Mouse (Mus musculus): ENCODE data around the gene Cux2.

The Cux2 gene

GRCm38 (mm10) chr5:121919216-121919615 lies 130.7 kb downstream of the Cux2 start:
- DNase-seq (ENCODE audit: low spot score): no peak

DNA sequence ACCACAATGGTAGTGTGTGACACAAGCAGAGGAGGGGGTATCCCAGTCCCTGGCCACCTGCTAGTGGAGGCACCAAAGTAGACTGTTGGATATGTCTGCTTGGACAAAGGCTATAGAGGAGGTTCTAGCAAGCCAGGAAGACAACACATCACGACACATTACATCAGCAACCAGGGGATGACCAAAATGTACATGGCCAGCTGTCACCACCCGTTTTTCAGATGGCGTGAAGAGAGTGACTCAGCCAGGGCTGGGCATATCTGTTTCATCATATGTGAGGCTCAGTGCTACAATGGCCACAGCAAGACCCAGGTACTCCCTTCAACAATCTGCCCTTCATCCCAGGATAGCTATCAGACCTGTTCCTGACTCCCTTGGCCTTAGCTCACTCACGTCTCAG lies 133.1 kb downstream of the Cux2 start:
- DNase-seq (ENCODE audit: low spot score): no peak

- no peak for DNase-seq (ENCODE audit: low spot score)
Observed at GRCm38 (mm10) chr5:121913999-121914398, 135.9 kb downstream of the Cux2 start.

DNA sequence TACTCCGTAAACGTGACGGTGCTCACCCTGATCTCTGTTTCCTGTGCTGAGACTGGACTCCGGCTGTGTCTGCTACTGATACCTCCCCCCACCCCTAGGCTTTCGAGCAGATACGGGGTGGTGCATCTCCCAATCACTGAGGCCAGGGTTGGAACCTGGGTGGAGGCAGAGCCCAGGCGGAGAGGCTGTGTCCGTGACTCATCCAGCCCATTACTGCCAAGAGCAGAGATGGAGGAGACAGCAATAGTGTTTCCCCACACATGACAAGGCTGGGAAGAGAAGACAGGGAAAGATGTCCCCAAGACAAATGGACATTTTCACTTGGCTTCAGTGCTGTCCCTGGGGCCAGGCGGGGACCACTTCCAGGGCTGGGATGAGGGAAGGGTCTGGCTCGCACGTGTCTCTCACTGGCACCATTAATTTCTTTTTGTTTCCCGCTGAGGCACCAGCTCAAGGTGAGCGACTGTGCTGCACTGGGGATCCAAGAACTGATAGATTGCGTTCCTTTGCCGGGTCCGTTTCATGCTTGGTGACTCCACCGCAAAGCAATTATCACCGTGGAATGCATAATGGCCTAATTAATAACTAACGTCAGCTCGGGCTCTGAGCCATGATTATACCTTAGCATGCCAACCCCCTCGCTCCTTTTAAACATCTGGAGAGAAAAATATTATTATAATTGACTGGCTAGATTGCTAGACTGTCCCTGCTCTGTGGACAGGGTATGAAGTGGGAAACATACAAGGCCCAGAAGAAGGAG lies 140.5 kb downstream of the Cux2 start:
- DNase-seq (ENCODE audit: low spot score): no peak

DNA sequence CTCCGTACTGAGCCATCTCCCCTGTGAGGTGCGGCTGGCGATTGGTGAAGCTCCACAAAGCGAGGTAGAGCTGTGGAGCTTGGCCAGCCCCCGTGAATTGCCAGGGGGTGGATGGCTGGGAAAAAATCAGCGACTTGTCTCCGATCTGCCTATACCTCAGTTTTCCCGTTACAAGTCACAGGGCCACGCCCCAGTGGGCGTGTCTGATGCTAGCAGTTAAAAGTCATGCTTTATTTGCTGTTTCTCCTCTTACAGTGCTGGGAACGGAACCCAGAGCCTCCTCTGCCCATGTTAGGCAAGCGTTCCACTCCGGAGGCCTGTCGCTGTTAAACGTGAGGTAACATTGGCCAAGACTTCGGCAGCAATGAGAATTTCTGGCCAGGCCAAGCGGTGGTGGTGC lies 144.2 kb downstream of the Cux2 start:
- no peak for DNase-seq (ENCODE audit: low spot score)

- no peak for DNase-seq (ENCODE audit: low spot score)
Observed at GRCm38 (mm10) chr5:121904799-121905198, 145.1 kb downstream of the Cux2 start.

DNA sequence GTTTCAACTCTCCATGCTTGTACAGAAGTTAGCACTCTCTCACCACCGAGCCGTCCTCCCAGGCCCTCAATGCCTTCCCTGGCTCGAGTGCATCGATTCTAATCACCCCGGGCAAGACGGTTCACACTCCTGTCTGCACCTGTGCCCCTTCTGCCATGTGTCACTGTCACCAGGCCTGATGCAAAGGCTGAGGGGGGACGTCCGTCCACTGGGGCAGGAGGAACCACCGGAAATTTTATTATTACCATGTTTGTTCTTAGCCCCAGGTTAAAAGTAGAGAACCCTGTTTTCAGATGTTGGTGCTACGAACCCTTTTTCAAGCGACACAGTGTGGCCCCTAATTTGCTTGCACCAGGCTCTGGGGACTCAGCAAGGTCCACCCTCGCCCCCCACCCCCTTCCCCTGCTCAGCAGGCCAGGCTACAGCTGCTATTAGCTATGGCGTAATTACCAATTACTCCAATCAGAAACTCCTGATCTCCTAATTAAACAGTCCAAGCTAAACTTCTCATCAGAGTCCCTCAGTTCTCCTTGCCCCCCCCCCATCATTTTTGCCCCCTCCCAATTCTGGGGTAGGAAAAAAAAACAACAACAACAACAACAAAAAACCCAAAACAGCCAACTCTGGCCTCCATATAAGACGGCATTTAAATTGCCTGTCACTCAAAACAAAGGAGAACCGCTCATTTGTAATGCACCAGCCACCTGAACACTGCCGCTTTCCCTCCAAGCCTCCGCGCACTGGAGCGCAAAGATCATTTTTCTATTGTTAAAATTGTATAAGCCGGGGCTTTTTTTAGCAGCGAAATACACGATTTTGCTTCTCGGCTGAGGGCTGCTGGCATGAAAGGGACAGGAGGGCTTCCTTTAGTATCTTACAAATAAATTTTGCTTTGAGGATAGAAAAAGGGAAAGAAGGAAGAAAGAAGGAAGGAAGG lies 146.8 kb downstream of the Cux2 start:
- DNase-seq (ENCODE audit: low spot score): no peak

DNA sequence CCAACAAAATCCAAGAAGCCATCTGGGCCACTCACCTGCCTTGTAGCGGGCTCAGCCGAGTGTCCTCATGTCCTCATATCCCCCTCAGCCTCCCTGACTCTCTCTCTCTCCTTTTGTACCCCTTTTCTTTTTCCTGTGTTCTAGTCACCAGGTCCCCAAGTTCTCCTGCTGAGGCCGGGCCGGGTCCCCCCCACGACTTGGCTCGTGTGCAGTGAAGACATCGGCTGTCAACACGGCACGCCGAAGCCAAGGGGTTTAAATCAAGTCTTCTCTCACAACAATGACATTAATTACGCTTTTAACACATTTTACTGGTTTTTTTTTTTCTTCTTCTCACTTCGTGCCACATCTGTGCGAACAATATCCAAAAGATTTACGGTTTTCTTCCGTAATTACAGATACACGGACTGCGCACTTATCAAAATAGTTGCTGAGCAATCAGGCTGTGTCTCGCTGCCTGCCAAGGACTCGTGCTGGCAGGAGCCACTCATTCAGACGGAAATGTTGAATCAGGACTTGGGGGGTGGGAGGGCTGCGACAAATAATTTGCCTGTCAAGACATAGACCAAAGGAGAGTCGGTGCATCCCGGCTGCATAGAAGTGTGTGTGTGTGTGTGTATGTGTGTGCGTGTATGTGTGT lies 154.7 kb downstream of the Cux2 start:
- no peak for DNase-seq (ENCODE audit: low spot score)

GRCm38 (mm10) chr5:121894647-121895046 lies 155.3 kb downstream of the Cux2 start:
- no peak for DNase-seq (ENCODE audit: low spot score)

- peak; percentile 27 for DNase-seq (ENCODE audit: low spot score)
Observed at GRCm38 (mm10) chr5:121893581-121893980, 156.3 kb downstream of the Cux2 start.

GRCm38 (mm10) chr5:121892281-121892680 lies 157.6 kb downstream of the Cux2 start:
- peak; percentile 79 for DNase-seq (ENCODE audit: low spot score)

DNA sequence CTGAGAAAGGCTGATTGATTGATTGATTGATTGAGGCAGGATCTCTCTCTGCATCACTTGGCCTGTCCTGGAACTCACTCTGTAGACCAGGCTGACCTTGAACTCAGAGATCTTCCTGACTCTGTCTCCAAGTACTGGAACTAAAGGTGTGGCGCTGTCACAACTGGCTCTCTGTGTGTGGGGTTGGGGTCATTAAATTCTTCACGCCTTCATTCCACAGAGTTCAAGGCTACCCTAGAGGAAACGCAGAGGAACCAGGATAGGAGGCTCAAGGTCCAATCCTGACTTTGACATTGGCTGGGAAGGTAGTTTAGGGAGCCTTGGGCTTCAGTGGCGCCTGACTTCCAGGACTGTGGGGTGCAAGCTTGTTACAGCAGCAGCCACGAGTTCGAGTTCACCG lies 159.0 kb downstream of the Cux2 start:
- DNase-seq (ENCODE audit: low spot score): no peak

GRCm38 (mm10) chr5:121889819-121890362 lies 160.0 kb downstream of the Cux2 start:
- no peak for DNase-seq (ENCODE audit: low spot score)

DNA sequence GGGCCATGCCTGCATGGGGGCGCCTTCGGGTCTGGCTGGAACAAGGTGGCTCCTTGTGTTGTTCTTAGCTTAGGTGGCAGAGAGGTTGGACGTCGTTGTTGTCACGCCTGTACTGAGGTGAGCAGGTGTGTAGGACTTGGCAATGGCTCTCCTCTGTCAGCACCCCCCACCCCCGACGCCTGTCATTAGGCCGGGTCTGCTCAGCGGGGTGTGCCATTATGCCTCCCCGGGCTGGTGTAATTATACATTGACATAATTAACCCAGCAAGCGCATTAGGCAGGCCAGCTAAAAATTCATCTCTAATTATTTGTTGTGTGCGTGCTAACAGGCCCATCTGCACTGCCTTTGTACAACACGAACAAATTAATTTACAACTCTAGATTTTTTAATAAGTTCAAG lies 160.5 kb downstream of the Cux2 start:
- no peak for DNase-seq (ENCODE audit: low spot score)

GRCm38 (mm10) chr5:121883356-121883755 lies 166.5 kb downstream of the Cux2 start:
- DNase-seq (ENCODE audit: low spot score): no peak

GRCm38 (mm10) chr5:121879211-121879610 lies 170.7 kb downstream of the Cux2 start:
- DNase-seq (ENCODE audit: low spot score): no peak

DNA sequence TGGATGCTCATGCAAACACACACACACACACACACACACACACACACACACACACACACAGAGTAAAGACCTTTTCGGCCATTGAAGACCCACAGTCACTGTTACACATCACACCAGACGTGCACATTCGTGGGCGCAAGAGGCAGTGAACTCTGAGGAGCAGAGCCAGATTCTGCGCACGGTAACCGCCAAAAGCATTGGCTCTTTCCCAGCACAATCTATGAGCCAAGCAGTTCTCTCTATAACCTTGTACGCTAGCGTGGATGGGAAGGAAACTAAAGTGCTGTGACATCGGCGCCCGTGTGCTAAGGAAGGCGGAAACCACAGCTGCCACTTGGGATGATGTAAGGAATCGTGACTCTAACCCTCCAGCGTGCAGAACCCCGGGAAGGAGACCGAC lies 171.2 kb downstream of the Cux2 start:
- DNase-seq (ENCODE audit: low spot score): no peak

DNA sequence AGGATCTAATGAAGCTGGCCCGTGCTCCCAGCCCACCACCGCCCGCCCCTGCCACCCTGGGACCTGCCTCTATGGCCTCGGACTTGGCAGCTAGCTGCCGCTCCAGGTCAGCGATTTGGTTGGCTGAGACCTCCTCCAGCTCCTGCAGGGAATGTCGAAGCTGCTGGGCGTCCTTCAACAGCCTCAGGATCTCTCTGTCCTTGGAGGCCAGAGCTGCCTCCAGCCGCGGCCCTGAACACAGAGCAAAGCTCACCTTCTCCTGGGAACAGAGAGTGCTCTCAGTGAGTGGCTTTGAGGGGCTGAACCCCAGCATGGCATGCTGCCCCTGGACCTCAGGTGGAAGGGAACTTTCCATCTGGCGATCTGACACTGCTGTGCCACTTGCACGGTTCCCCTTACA lies 173.0 kb downstream of the Cux2 start:
- DNase-seq (ENCODE audit: low spot score): no peak

- no peak for DNase-seq (ENCODE audit: low spot score)
Observed at GRCm38 (mm10) chr5:121875041-121875440, 174.9 kb downstream of the Cux2 start.

DNA sequence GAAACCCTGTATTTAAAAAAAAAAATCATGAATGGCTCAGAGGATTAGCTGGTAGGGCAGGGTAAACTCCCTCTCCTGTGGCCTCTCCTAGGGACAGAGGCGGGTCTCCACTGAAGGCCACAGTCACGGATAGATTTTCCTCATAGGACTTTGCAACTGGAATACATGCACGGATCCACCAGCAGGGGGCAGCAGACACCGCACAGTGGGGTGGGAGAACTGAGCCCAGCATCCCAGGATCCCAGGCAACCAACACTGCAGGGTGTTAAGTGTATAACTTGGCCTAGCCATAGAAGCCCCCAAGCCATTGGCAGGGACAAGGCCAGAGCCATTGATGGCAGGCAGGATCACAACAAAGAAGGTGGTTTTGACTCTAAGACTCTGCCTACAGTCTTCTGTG lies 177.7 kb downstream of the Cux2 start:
- DNase-seq (ENCODE audit: low spot score): peak; percentile 75

DNA sequence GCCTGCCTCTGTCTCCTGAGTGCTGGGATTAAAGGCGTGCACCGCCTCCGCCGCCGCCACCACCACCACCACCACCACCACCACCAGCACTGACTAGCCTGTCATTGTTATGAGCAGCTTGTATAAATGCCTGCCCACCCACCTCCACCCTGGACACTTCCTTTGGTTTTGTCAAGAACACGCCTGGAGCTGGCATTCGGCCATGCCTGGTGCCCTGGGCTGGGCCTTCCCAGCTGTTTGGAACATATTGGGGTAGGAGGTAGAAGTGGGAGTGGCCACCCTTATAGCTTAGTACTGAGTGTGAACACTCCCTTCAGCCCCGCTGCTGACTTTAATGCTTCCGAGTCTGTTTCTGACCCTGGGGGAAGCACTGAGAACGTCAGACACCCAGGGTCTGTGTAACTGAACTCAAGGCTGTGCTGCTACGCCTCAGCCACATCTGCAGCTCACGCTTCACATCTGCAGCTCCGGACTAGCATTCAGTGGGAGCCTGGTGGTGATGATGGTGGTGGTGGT lies 178.3 kb downstream of the Cux2 start:
- DNase-seq (ENCODE audit: low spot score): no peak

DNA sequence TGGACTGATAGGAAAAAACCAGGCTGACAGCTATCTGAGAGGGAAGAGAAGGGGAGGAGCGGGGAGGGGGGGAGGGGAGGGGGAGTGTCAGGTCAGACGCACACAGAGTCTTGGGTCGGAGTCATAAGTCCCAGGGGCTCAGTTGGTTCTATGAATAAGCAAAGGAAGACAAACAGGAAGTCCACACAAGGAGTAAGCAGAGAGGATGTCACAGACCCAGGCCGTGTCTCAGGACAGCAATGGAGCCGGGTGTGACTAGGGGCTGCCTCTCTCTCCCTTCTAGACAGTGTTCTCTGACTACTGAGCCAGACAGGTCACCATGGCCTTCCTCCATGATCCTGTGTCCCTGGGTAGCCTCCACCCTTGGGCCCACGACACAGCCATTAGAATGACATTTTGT lies 179.1 kb downstream of the Cux2 start:
- no peak for DNase-seq (ENCODE audit: low spot score)
